Mouse (Mus musculus) CD8-positive naive resting alpha-beta T cell, adult 2 months (primary cell): ENCODE data around the gene Cxcr1.
"Not testable (repeated sequence)": the region's sequence is repeated elsewhere in the genome, so short reads cannot be mapped to it uniquely, and the experiment has no call there.

Experiments used
- DNase-seq, 2 experiments: peaks; one replicate each; pipeline ENCODE4 v3.0.0; 2022; ENCODE audit warnings: low read depth in 2 of 2, low spot score in 2 of 2

Cxcr1 gene

GRCm38 (mm10) chr1:74196621-74197419, 2.4 kb upstream of the Cxcr1 start:
- no peak for DNase-seq

- DNase-seq, result peak in 1 of 2 experiments; percentile 17
Measured at GRCm38 (mm10) chr1:74195961-74196360, 1.5 kb upstream of the Cxcr1 start.

GRCm38 (mm10) chr1:74192711-74193110, 1.7 kb downstream of the Cxcr1 start:
- DNase-seq, result no peak

- DNase-seq, result no peak
Measured at GRCm38 (mm10) chr1:74190471-74190870, 4.0 kb downstream of the Cxcr1 start.

GRCm38 (mm10) chr1:74183006-74183405, 11.4 kb downstream of the Cxcr1 start:
- DNase-seq, result no peak

- DNase-seq, result no peak
Measured at GRCm38 (mm10) chr1:74181462-74181861, 13.0 kb downstream of the Cxcr1 start.

GRCm38 (mm10) chr1:74179624-74180408, 14.6 kb downstream of the Cxcr1 start:
- no peak for DNase-seq

- DNase-seq, result peak in 1 of 2 experiments; percentile 12
Measured at GRCm38 (mm10) chr1:74178618-74179017, 15.8 kb downstream of the Cxcr1 start.

- no peak for DNase-seq
Measured at GRCm38 (mm10) chr1:74175731-74176130, 18.7 kb downstream of the Cxcr1 start.

GRCm38 (mm10) chr1:74172722-74173121, 21.7 kb downstream of the Cxcr1 start:
- no peak for DNase-seq

GRCm38 (mm10) chr1:74169721-74170120, 24.7 kb downstream of the Cxcr1 start:
- no peak for DNase-seq

GRCm38 (mm10) chr1:74167136-74167535, 27.3 kb downstream of the Cxcr1 start:
- DNase-seq, result no peak

- DNase-seq, result no peak
Measured at GRCm38 (mm10) chr1:74160036-74160435, 34.4 kb downstream of the Cxcr1 start.

- DNase-seq, result not testable (repeated sequence)
Measured at GRCm38 (mm10) chr1:74159613-74160012, 34.8 kb downstream of the Cxcr1 start.

- DNase-seq, result no peak
Measured at GRCm38 (mm10) chr1:74156381-74156910, 38.0 kb downstream of the Cxcr1 start.

- no peak for DNase-seq
Measured at GRCm38 (mm10) chr1:74155435-74156012, 38.9 kb downstream of the Cxcr1 start.

- DNase-seq, result no peak
Measured at GRCm38 (mm10) chr1:74153461-74154184, 40.8 kb downstream of the Cxcr1 start, which contains the start of gene Cxcr2. Cxcr2 (plus strand) TSS chr1:74153989.

- DNase-seq, result no peak
Measured at GRCm38 (mm10) chr1:74151091-74151490, 43.3 kb downstream of the Cxcr1 start.

GRCm38 (mm10) chr1:74150101-74150500, 44.3 kb downstream of the Cxcr1 start:
- DNase-seq, result no peak

- no peak for DNase-seq
Measured at GRCm38 (mm10) chr1:74149106-74149885, 45.1 kb downstream of the Cxcr1 start.
